Mouse (Mus musculus) bone marrow macrophage, adult 2 months (primary cell): ENCODE measurements around the gene Tpst1.

Experiments
- CTCF ChIP-seq: IDR thresholded peaks from 2 replicates; pipeline ENCODE4 v1.5.1; 2012; ENCODE audit warnings: low read depth, mild to moderate bottlenecking, low read length, moderate library complexity
- POLR2A ChIP-seq: IDR thresholded peaks from 2 replicates; pipeline ENCODE4 v1.6.1; 2012; ENCODE audit warnings: mild to moderate bottlenecking, low read depth, low read length, borderline replicate concordance

DNA sequence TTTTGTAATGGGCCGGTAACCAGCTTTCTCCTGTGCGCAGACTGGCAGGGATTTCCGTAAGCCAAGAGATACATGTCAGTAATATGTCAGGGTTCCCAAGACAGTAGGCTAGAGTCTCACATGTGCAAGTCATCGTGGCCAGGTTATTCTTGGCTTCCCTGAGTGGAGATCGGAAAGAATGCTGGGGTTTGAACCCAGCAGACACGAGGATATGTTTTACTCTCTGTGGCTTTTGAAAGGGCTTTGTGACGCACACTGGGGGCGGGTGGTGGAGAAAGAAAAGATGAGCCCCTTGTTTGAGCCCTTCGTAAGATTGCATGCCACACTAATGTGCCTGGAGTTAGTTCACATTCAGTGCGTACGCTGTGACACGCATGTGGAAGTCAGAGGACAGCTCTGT is 43.0 kb downstream of the Tpst1 start:
- TF ChIP-seq POLR2A (no peak), CTCF (no peak)
